Mouse (Mus musculus) bone marrow, adult 2 months (tissue): ENCODE measurements around the gene Dlg1.

Experiments used
- CTCF ChIP-seq: fragments of 200-500 bp; IDR thresholded peaks from 2 replicates; pipeline ENCODE4 v1.5.1; 2011; ENCODE audit warnings: low read length, control low read depth; ENCODE audit not compliant: control insufficient read depth, insufficient read depth
- POLR2A ChIP-seq: fragments of 200-500 bp; IDR thresholded peaks from 2 replicates; pipeline ENCODE4 v1.6.1; 2011; ENCODE audit warnings: low read depth, mild to moderate bottlenecking, control low read depth, low read length, borderline replicate concordance; ENCODE audit not compliant: control insufficient read depth

- TF ChIP-seq POLR2A (0 out of 2 replicates have a peak, but pooled peaks have one; percentile 11), CTCF (no peak)
Observed at GRCm38 (mm10) chr16:31663379-31664286, at the start of gene Dlg1.
